Mouse (Mus musculus): ENCODE data around the gene Rpl34. TPM values are rescaled to one million over a fixed set of nuclear protein-coding genes. Genes with fewer than 3 reads are reported as not detected.

Rpl34 gene
- polyA plus RNA-seq, 1 experiment = 1,847 TPM

- peaks cover 4% of the 10 kb centered on the region for H3K36me3 ChIP-seq (ENCODE audit: control insufficient read depth, insufficient read depth)
- H3ac ChIP-seq (ENCODE audit: control insufficient read depth, insufficient read length) = no peak overlapping the region
- no peaks in the 10 kb centered on the region for H3K27me3 ChIP-seq (ENCODE audit: control insufficient read depth, insufficient read depth, insufficient read length)
- H3K4me2 ChIP-seq (ENCODE audit: low read depth) = no peak overlapping the region
- TF ChIP-seq E2F4 (IDR thresholded peaks at IDR 0.05; ENCODE audit: insufficient read depth) (no peak), REST (IDR thresholded peaks at IDR 0.05; ENCODE audit: insufficient read depth, insufficient read length) (no peak), CEBPB (IDR thresholded peaks at IDR 0.05; ENCODE audit: insufficient read depth, poor library complexity, severe bottlenecking) (no peak), TCF12 (IDR thresholded peaks at IDR 0.05; ENCODE audit: insufficient read depth, poor library complexity, severe bottlenecking) (no peak), POLR2A (IDR thresholded peaks at IDR 0.05; ENCODE audit: insufficient read length, low read depth) (no peak), MYOD1 (IDR thresholded peaks at IDR 0.05; ENCODE audit: control insufficient read depth in 1 of 3, insufficient read length in 2 of 3, low read depth in 2 of 3) (peak in 2 of 3 experiments; percentile 52 to 78), TCF3 (IDR thresholded peaks at IDR 0.05; ENCODE audit: insufficient read length, low read depth) (peak; percentile 53), MYOG (IDR thresholded peaks at IDR 0.05; ENCODE audit: control insufficient read depth in 1 of 3, insufficient read depth in 1 of 3, insufficient read length in 2 of 3, low read depth in 2 of 3) (peak in 2 of 3 experiments; percentile 82 to 86), POLR2AphosphoS2 (IDR thresholded peaks at IDR 0.05; ENCODE audit: insufficient read length, low read depth) (no peak), MAX (IDR thresholded peaks at IDR 0.05; ENCODE audit: low read depth) (no peak)
- no peaks in the 10 kb centered on the region for H3K79me2 ChIP-seq (ENCODE audit: control insufficient read depth, insufficient read depth)
- H3K4me3 ChIP-seq = no peak overlapping the region
These were observed 39.2 kb downstream of the Rpl34 start for GRCm38 (mm10) chr3:130690834-130691595.

- Histone ChIP-seq H3K79me2 (ENCODE audit: control insufficient read depth, insufficient read depth) (no peaks in the 10 kb centered on the region), H3ac (ENCODE audit: control insufficient read depth, insufficient read length) (no peak overlapping the region), H3K36me3 (ENCODE audit: control insufficient read depth, insufficient read depth) (peaks cover 4% of the 10 kb centered on the region), H3K4me3 (no peak overlapping the region), H3K4me2 (ENCODE audit: low read depth) (no peak overlapping the region), H3K27me3 (ENCODE audit: control insufficient read depth, insufficient read depth, insufficient read length) (no peaks in the 10 kb centered on the region)
- TF ChIP-seq POLR2AphosphoS2 (IDR thresholded peaks at IDR 0.05; ENCODE audit: insufficient read length, low read depth) (no peak), TCF12 (IDR thresholded peaks at IDR 0.05; ENCODE audit: insufficient read depth, poor library complexity, severe bottlenecking) (no peak), CEBPB (IDR thresholded peaks at IDR 0.05; ENCODE audit: insufficient read depth, poor library complexity, severe bottlenecking) (no peak), POLR2A (IDR thresholded peaks at IDR 0.05; ENCODE audit: insufficient read length, low read depth) (no peak), USF1 (IDR thresholded peaks at IDR 0.05; ENCODE audit: low read depth) (no peak)
These were observed 40.6 kb downstream of the Rpl34 start for GRCm38 (mm10) chr3:130689630-130690029.

GRCm38 (mm10) chr3:130687051-130687450, 43.1 kb downstream of the Rpl34 start:
- Histone ChIP-seq H3ac (ENCODE audit: control insufficient read depth, insufficient read length) (no peak overlapping the region), H3K4me3 (no peak overlapping the region), H3K4me2 (ENCODE audit: low read depth) (no peak overlapping the region), H3K27me3 (ENCODE audit: control insufficient read depth, insufficient read depth, insufficient read length) (no peaks in the 10 kb centered on the region), H3K36me3 (ENCODE audit: control insufficient read depth, insufficient read depth) (no peaks in the 10 kb centered on the region), H3K79me2 (ENCODE audit: control insufficient read depth, insufficient read depth) (no peaks in the 10 kb centered on the region)
- TF ChIP-seq MYOG (IDR thresholded peaks at IDR 0.05; ENCODE audit: control insufficient read depth in 1 of 3, insufficient read depth in 1 of 3, insufficient read length in 2 of 3, low read depth in 2 of 3) (no peak), TCF12 (IDR thresholded peaks at IDR 0.05; ENCODE audit: insufficient read depth, poor library complexity, severe bottlenecking) (no peak), E2F4 (IDR thresholded peaks at IDR 0.05; ENCODE audit: insufficient read depth) (no peak), USF1 (IDR thresholded peaks at IDR 0.05; ENCODE audit: low read depth) (no peak)

GRCm38 (mm10) chr3:130685014-130685366, 45.2 kb downstream of the Rpl34 start:
- Histone ChIP-seq H3ac (ENCODE audit: control insufficient read depth, insufficient read length) (no peak overlapping the region), H3K79me2 (ENCODE audit: control insufficient read depth, insufficient read depth) (no peaks in the 10 kb centered on the region), H3K4me3 (no peak overlapping the region), H3K4me2 (ENCODE audit: low read depth) (no peak overlapping the region), H3K36me3 (ENCODE audit: control insufficient read depth, insufficient read depth) (no peaks in the 10 kb centered on the region), H3K27me3 (ENCODE audit: control insufficient read depth, insufficient read depth, insufficient read length) (no peaks in the 10 kb centered on the region)
- TF ChIP-seq E2F4 (IDR thresholded peaks at IDR 0.05; ENCODE audit: insufficient read depth) (no peak), MYOG (IDR thresholded peaks at IDR 0.05; ENCODE audit: control insufficient read depth in 1 of 3, insufficient read depth in 1 of 3, insufficient read length in 2 of 3, low read depth in 2 of 3) (no peak), SRF (IDR thresholded peaks at IDR 0.05; ENCODE audit: control insufficient read depth, insufficient read length, low read depth) (no peak), POLR2A (IDR thresholded peaks at IDR 0.05; ENCODE audit: insufficient read length, low read depth) (no peak), USF1 (IDR thresholded peaks at IDR 0.05; ENCODE audit: low read depth) (no peak), POLR2AphosphoS2 (IDR thresholded peaks at IDR 0.05; ENCODE audit: insufficient read length, low read depth) (no peak), REST (IDR thresholded peaks at IDR 0.05; ENCODE audit: insufficient read depth, insufficient read length) (no peak), CEBPB (IDR thresholded peaks at IDR 0.05; ENCODE audit: insufficient read depth, poor library complexity, severe bottlenecking) (no peak)

- no peak for TF ChIP-seq MYOD1 (IDR thresholded peaks at IDR 0.05; ENCODE audit: control insufficient read depth in 1 of 3, insufficient read length in 2 of 3, low read depth in 2 of 3)
These were observed 45.8 kb downstream of the Rpl34 start for GRCm38 (mm10) chr3:130684276-130685013.

More at GRCm38 (mm10) chr3:130684276-130685013, 45.8 kb downstream of the Rpl34 start:
- Histone ChIP-seq H3ac (ENCODE audit: control insufficient read depth, insufficient read length) (no peak overlapping the region), H3K4me3 (no peak overlapping the region), H3K79me2 (ENCODE audit: control insufficient read depth, insufficient read depth) (no peaks in the 10 kb centered on the region), H3K4me2 (ENCODE audit: low read depth) (no peak overlapping the region), H3K36me3 (ENCODE audit: control insufficient read depth, insufficient read depth) (no peaks in the 10 kb centered on the region), H3K27me3 (ENCODE audit: control insufficient read depth, insufficient read depth, insufficient read length) (no peaks in the 10 kb centered on the region)
